Mouse (Mus musculus): Measurements from ENCODE around the gene Peli1. TPM values are rescaled to one million over a fixed set of nuclear protein-coding genes. Genes with fewer than 3 reads are reported as not detected.
A peak's percentile ranks its signal among the peaks of the same experiment; 100 is the strongest.
"Not testable (repeated sequence)": the region's sequence is repeated elsewhere in the genome, so short reads cannot be mapped to it uniquely, and the experiment has no call there.

The Peli1 gene
- polyA plus RNA-seq, 1 experiment = 25.2 TPM

DNA sequence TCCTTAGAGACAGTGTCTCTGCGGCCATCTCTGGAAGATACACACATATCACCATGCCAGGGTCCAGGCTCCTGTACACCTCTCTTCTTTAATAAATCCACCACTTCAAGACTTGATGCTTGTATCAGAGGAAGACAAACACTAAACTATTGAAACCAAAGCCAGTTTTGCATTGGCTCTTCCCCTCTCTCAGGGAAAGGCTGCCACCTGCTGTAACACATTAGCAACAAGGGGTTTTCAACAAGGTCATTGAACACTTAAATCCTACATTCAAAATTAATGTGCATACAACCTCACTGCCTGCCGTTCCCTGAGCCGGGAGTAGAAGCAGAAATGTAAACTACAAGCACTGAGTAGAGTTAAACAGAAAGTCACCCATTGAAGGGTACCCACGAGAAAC lies 87.3 kb downstream of the Peli1 start:
- TF ChIP-seq CTCF (IDR thresholded peaks at IDR 0.05; ENCODE audit: extremely low read depth, insufficient read depth, insufficient read length, insufficient replicate concordance) (peak; percentile 68; the same call in 1 of the 2 replicates), POLR2A (IDR thresholded peaks at IDR 0.05; ENCODE audit: low read depth, low read length) (no peak)
- Histone ChIP-seq H3K27ac (ENCODE audit: insufficient read depth, low read length) (peak overlapping the region; percentile 83), H3K36me3 (ENCODE audit: control insufficient read depth, insufficient read depth, low read length) (no peaks in the 10 kb centered on the region), H3K27me3 (ENCODE audit: control insufficient read depth, insufficient read depth, low read length) (no peaks in the 10 kb centered on the region), H3K4me3 (ENCODE audit: extremely low read depth, insufficient read depth, insufficient read length) (no peak overlapping the region), H3K4me1 (ENCODE audit: control insufficient read depth, insufficient read depth, insufficient read length) (peaks cover 31% of the 10 kb centered on the region)
- peak; percentile 66 to 74 for DNase-seq (ENCODE audit: low read depth in 1 of 2, low spot score in 2 of 2)
- 22% methylated on average over 4 of the region's 4 CpGs for WGBS

DNA sequence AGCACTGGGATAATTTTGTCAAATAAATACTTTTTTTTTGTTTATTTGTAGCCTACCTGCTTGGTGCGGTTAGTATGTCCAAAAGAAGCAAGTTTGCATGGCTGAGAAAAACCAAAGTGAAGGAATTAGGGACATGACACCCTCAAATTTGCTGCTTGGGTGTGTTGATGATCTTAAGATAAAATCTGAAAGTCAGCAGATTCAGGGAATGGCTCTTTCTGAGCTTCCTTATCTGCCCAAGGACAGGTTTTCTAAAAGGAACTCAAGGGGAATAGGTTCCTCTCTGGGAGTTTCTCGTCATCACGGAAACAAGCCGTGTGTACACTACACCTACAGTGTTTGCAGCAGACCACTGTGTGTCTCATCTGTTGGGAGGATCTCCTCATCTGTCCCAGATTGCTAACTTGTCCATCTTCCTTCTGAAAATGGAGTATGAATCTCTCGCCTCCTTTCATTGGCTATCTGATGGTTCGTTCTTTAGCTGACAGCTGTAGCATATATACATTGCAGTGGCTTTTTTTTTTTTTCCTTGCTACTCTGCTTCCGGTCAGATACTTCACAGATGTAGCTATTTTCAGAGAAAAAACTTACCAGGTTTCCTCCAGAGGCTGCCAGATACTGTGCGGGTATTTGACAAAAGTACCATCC lies 88.0 kb downstream of the Peli1 start:
- Histone ChIP-seq H3K36me3 (ENCODE audit: control insufficient read depth, insufficient read depth, low read length) (no peaks in the 10 kb centered on the region), H3K27ac (ENCODE audit: insufficient read depth, low read length) (peak overlapping the region; percentile 83), H3K27me3 (ENCODE audit: control insufficient read depth, insufficient read depth, low read length) (no peaks in the 10 kb centered on the region), H3K4me3 (ENCODE audit: extremely low read depth, insufficient read depth, insufficient read length) (no peak overlapping the region), H3K4me1 (ENCODE audit: control insufficient read depth, insufficient read depth, insufficient read length) (peaks cover 31% of the 10 kb centered on the region)
- no peak for DNase-seq (ENCODE audit: low read depth in 1 of 2, low spot score in 2 of 2)
- WGBS = 29% methylated on average over 8 of the region's 8 CpGs
- TF ChIP-seq POLR2A (IDR thresholded peaks at IDR 0.05; ENCODE audit: low read depth, low read length) (no peak), CTCF (IDR thresholded peaks at IDR 0.05; ENCODE audit: extremely low read depth, insufficient read depth, insufficient read length, insufficient replicate concordance) (no peak)

DNA sequence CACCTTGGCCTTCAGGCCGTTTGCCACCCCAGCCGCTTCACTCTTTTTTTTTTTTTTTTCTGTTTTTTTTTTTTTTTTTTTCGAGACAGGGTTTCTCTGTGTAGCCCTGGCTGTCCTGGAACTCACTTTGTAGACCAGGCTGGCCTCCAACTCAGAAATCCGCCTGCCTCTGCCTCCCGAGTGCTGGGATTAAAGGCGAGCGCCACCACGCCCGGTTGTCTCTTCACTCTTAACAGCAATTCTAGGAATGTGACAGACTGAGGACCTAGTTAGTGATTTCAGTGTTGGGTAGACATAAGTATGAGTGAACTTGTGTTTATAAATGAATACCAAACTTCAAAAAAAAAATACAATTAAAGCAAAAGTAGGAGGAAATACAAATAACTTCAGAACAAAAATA lies 88.8 kb downstream of the Peli1 start:
- H3K27me3 ChIP-seq (ENCODE audit: control insufficient read depth, insufficient read depth, low read length); H3K36me3 ChIP-seq (ENCODE audit: control insufficient read depth, insufficient read depth, low read length); H3K4me3 ChIP-seq (ENCODE audit: extremely low read depth, insufficient read depth, insufficient read length); DNase-seq (ENCODE audit: low read depth in 1 of 2, low spot score in 2 of 2): not testable (repeated sequence)
- Histone ChIP-seq H3K27ac (ENCODE audit: insufficient read depth, low read length) (peak overlapping the region; percentile 83), H3K4me1 (ENCODE audit: control insufficient read depth, insufficient read depth, insufficient read length) (peaks cover 31% of the 10 kb centered on the region)
- 60% methylated on average over 9 of the region's 9 CpGs for WGBS

DNA sequence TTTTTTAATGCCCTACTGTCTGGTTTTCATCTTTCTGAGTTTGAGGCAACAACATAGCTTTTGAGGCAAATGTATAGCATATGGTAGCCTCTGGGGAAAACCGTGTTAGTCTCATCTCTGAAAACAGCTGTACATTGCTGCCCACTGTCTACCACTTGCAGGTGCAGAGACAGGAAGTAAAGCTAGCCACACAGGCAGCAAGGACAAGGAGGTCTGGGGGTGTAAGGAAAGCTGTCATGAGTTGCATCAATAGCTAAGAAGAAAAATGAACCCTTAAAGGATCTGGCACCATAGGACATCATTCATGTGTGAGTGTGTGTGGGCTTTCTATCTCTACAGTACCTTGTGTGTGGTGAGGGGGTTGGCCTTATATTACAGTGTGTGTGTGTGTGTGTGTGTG lies 89.6 kb downstream of the Peli1 start:
- no peak for TF ChIP-seq CTCF (IDR thresholded peaks at IDR 0.05; ENCODE audit: extremely low read depth, insufficient read depth, insufficient read length, insufficient replicate concordance)
- H3K4me1 ChIP-seq (ENCODE audit: control insufficient read depth, insufficient read depth, insufficient read length) = peaks cover 24% of the 10 kb centered on the region
- WGBS = 4% methylated on average over 1 of the region's 1 CpGs
- no peak overlapping the region for H3K4me3 ChIP-seq (ENCODE audit: extremely low read depth, insufficient read depth, insufficient read length)
- peak in 1 of 2 experiments; percentile 48 for DNase-seq (ENCODE audit: low read depth in 1 of 2, low spot score in 2 of 2)
- no peaks in the 10 kb centered on the region for H3K27me3 ChIP-seq (ENCODE audit: control insufficient read depth, insufficient read depth, low read length)
- H3K27ac ChIP-seq (ENCODE audit: insufficient read depth, low read length) = peak overlapping the region; percentile 61
- no peaks in the 10 kb centered on the region for H3K36me3 ChIP-seq (ENCODE audit: control insufficient read depth, insufficient read depth, low read length)

DNA sequence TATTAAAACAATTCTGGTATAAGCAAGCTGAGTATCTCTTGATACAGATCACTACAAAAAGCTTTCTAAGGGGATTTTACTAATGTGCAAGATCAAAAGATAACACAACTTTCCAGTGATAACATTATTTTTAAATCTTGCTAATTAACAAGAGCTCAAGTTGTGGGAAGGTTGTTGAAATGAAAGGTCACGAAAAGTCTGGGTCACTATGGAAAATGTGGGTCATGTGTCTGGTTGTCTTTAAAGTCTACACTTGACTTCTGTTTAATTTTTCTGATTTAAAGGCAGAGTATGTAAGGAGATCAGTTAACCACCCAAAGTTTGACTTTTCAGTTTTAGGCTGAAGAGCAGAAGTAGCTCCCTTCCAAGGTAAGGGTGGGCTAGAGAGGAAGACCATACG lies 90.5 kb downstream of the Peli1 start:
- no peaks in the 10 kb centered on the region for H3K27me3 ChIP-seq (ENCODE audit: control insufficient read depth, insufficient read depth, low read length)
- WGBS = 77% methylated on average over 2 of the region's 2 CpGs

DNA sequence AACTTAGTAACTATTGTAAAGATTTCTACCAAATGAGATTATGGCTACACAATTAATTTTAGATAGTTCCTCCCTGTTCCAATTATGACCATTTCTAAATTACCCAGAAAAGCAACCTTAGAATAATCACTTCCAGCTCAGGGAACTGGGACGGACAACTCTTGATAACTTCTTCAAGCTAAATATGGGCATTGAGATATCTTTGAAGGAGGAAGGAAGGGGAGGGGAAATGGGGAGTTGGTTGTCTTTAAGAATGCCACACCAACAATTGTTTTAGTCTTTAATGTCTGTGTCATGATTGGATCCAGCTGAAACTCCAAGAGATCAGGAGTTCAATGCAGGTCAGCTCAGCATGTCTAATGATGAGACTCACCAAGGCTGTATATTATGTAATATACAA lies 91.6 kb downstream of the Peli1 start:
- no peak overlapping the region for H3K4me3 ChIP-seq (ENCODE audit: extremely low read depth, insufficient read depth, insufficient read length)
- no peak overlapping the region for H3K27ac ChIP-seq (ENCODE audit: insufficient read depth, low read length)
- TF ChIP-seq CTCF (IDR thresholded peaks at IDR 0.05; ENCODE audit: extremely low read depth, insufficient read depth, insufficient read length, insufficient replicate concordance) (no peak), POLR2A (IDR thresholded peaks at IDR 0.05; ENCODE audit: low read depth, low read length) (no peak)
- no peak for DNase-seq (ENCODE audit: low read depth in 1 of 2, low spot score in 2 of 2)
- peaks cover 19% of the 10 kb centered on the region; the same call in 1 of the 2 replicates for H3K4me1 ChIP-seq (ENCODE audit: control insufficient read depth, insufficient read depth, insufficient read length)
- H3K27me3 ChIP-seq (ENCODE audit: control insufficient read depth, insufficient read depth, low read length) = no peaks in the 10 kb centered on the region
- 5% methylated on average over 1 of the region's 1 CpGs for WGBS
- H3K36me3 ChIP-seq (ENCODE audit: control insufficient read depth, insufficient read depth, low read length) = no peaks in the 10 kb centered on the region

More for the DNA sequence above, 90.5 kb downstream of the Peli1 start:
- no peak for TF ChIP-seq POLR2A (IDR thresholded peaks at IDR 0.05; ENCODE audit: low read depth, low read length)
- no peak for TF ChIP-seq CTCF (IDR thresholded peaks at IDR 0.05; ENCODE audit: extremely low read depth, insufficient read depth, insufficient read length, insufficient replicate concordance)
- Histone ChIP-seq H3K4me3 (ENCODE audit: extremely low read depth, insufficient read depth, insufficient read length) (no peak overlapping the region), H3K36me3 (ENCODE audit: control insufficient read depth, insufficient read depth, low read length) (no peaks in the 10 kb centered on the region), H3K4me1 (ENCODE audit: control insufficient read depth, insufficient read depth, insufficient read length) (peaks cover 21% of the 10 kb centered on the region; the same call in 1 of the 2 replicates), H3K27ac (ENCODE audit: insufficient read depth, low read length) (no peak overlapping the region)
- DNase-seq (ENCODE audit: low read depth in 1 of 2, low spot score in 2 of 2) = no peak

DNA sequence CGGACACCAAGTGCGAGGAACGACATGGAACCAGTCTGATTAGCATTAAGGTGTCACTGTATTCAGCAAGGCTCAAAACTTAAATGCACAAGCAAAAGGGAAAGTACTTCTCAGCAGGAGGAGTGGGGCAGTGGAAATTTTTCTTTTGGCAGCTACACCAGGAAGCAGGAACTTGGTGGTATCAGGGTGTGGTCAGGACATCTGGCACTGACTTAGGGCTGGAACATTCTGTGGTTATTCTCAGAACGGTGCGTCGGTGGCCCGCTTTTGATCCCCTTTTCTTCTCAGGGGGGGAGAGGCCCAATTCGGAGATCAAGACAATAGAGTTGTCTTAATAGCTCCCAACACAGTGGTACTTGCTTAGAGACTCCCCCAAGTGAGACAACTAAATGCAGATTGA lies 100.7 kb downstream of the Peli1 start:
- not testable (repeated sequence) for DNase-seq (ENCODE audit: low read depth in 1 of 2, low spot score in 2 of 2); H3K36me3 ChIP-seq (ENCODE audit: control insufficient read depth, insufficient read depth, low read length); H3K27ac ChIP-seq (ENCODE audit: insufficient read depth, low read length); H3K27me3 ChIP-seq (ENCODE audit: control insufficient read depth, insufficient read depth, low read length); H3K4me3 ChIP-seq (ENCODE audit: extremely low read depth, insufficient read depth, insufficient read length); H3K4me1 ChIP-seq (ENCODE audit: control insufficient read depth, insufficient read depth, insufficient read length)
- WGBS = 47% methylated on average over 8 of the region's 8 CpGs

Measured in spleen, adult 2 months (tissue).